Mouse (Mus musculus) small intestine, adult 2 months (tissue): Measurements from ENCODE around the gene Reck.

ENCODE experiments used
- CTCF ChIP-seq: fragments of 200-500 bp; IDR thresholded peaks from 2 replicates; pipeline ENCODE4 v1.5.1; 2012; ENCODE audit warnings: low read depth, mild to moderate bottlenecking, control low read depth, inconsistent platforms, low read length, moderate library complexity, mixed read lengths; ENCODE audit not compliant: insufficient replicate concordance, insufficient read length; ENCODE audit errors: extremely low read depth
- POLR2A ChIP-seq: fragments of 200-500 bp; IDR thresholded peaks from 2 replicates; pipeline ENCODE4 v1.6.1; 2012; ENCODE audit warnings: low read depth, mild to moderate bottlenecking, control low read depth, inconsistent platforms, low read length, moderate library complexity

- TF ChIP-seq CTCF (no peak), POLR2A (no peak)
Measured at GRCm38 (mm10) chr4:43973526-43973981, 98.2 kb downstream of the Reck start.
